In genomic region chr2:36101866-36102558, GRCm38 (mm10) we compare ENCODE assay signal across 10 mouse cellular contexts. TPM values are rescaled to one million over a fixed set of nuclear protein-coding genes. Genes with fewer than 3 reads are reported as not detected.
DNase-seq lines count a peak whose midpoint lies in the region; ATAC-seq lines count a peak whose summit lies in the region.
"Had no signal": no experiment of that assay in that cellular context is flagged by ENCODE, and none has a peak within 500 bp of the region (broad histone marks: within the 10 kb centered on the region; RNA-seq: fewer than 3 reads in every experiment).

No protein-coding gene starts in this region.

- peak overlapping the region; percentile 77 for H3K4me2 ChIP-seq in lung, embryonic 16.5 days (ENCODE audit: low read depth, low read length)
- peak overlapping the region; percentile 24 for H3K4me2 ChIP-seq in limb, embryonic 11.5 days (ENCODE audit: low read depth, severe bottlenecking)
- peak overlapping the region; percentile 82 for H3K4me2 ChIP-seq in stomach, embryonic 15.5 days

- H3K4me1 ChIP-seq in lung, embryonic 16.5 days (replicated peaks; ENCODE audit: control insufficient read depth, insufficient read depth, low read length): peaks cover 25% of the 10 kb centered on the region
- peaks cover 25% of the 10 kb centered on the region for H3K4me1 ChIP-seq in limb, embryonic 11.5 days (ENCODE audit: control insufficient read depth, insufficient read depth, low read length)
- H3K4me1 ChIP-seq in stomach, embryonic 15.5 days: peaks cover 29% of the 10 kb centered on the region

- H3K4me3 ChIP-seq in lung, embryonic 16.5 days (ENCODE audit: low read length): peak overlapping the region; percentile 56
- H3K4me3 ChIP-seq in limb, embryonic 11.5 days (ENCODE audit: low read depth, low read length): no peak overlapping the region
- peak overlapping the region; percentile 19; the same call in 1 of the 2 replicates for H3K4me3 ChIP-seq in stomach, embryonic 15.5 days (replicated peaks)

- H3K9ac ChIP-seq in lung, embryonic 16.5 days (ENCODE audit: low read length): no peak overlapping the region
- H3K9ac ChIP-seq in limb, embryonic 11.5 days (ENCODE audit: low read length): 0 out of 2 replicates have a peak overlapping the region, but pooled peaks have one; percentile 17
- no peak overlapping the region for H3K9ac ChIP-seq in stomach, embryonic 15.5 days

- 7% methylated on average over 28 of the region's 28 CpGs for WGBS in lung, embryonic 16.5 days
- WGBS in limb, embryonic 11.5 days: 2% methylated on average over 28 of the region's 28 CpGs
- 8% methylated on average over 28 of the region's 28 CpGs for WGBS in stomach, embryonic 15.5 days

- no peaks in the 10 kb centered on the region for H3K9me3 ChIP-seq in lung, embryonic 16.5 days (ENCODE audit: control insufficient read depth, low read length)
- no peaks in the 10 kb centered on the region for H3K9me3 ChIP-seq in limb, embryonic 11.5 days (ENCODE audit: control insufficient read depth, low read length)
- H3K9me3 ChIP-seq in stomach, embryonic 15.5 days: no peaks in the 10 kb centered on the region

- peaks cover 90% of the 10 kb centered on the region for H3K27me3 ChIP-seq in lung, embryonic 16.5 days (ENCODE audit: control insufficient read depth, insufficient read depth, low read depth, low read length)
- peaks cover 91% of the 10 kb centered on the region for H3K27me3 ChIP-seq in limb, embryonic 11.5 days (ENCODE audit: control insufficient read depth, insufficient read depth, low read length)
- H3K27me3 ChIP-seq in stomach, embryonic 15.5 days (replicated peaks): peaks cover 98% of the 10 kb centered on the region

- H3K36me3 ChIP-seq in lung, embryonic 16.5 days (ENCODE audit: control insufficient read depth, insufficient read depth, low read length): no peaks in the 10 kb centered on the region
- no peaks in the 10 kb centered on the region for H3K36me3 ChIP-seq in limb, embryonic 11.5 days (ENCODE audit: control insufficient read depth, insufficient read depth, low read length)
- no peaks in the 10 kb centered on the region for H3K36me3 ChIP-seq in stomach, embryonic 15.5 days

- no peak overlapping the region for H3K27ac ChIP-seq in lung, embryonic 16.5 days (ENCODE audit: low read length)
- no peak overlapping the region for H3K27ac ChIP-seq in limb, embryonic 11.5 days (replicated peaks; ENCODE audit: low read depth, low read length)
- no peak overlapping the region for H3K27ac ChIP-seq in stomach, embryonic 15.5 days

- DNase-seq in CD4-positive, CD25-positive, alpha-beta regulatory T cell, adult 2 months (ENCODE audit: low read depth, low spot score): peak; percentile 9
- no peak for DNase-seq in lung, postnatal 36 days
- DNase-seq in limb, embryonic 11.5 days (ENCODE audit: low spot score): peak; percentile 72
- DNase-seq in T-cell, adult 2 months (ENCODE audit: low spot score): no peak
- DNase-seq in cerebellum, adult 8-10 months: no peak
- DNase-seq: kidney, postnatal 14 days; right cerebral cortex, postnatal 4 days had no signal

- ATAC-seq in CD4-positive, CD25-positive, alpha-beta regulatory T cell, adult 4 months: no peak
- no peak for ATAC-seq in lung, embryonic 16.5 days (ENCODE audit: low read depth)
- no peak for ATAC-seq in limb, embryonic 11.5 days (ENCODE audit: insufficient number of reproducible peaks, low FRiP score, low TSS enrichment, low read depth)
- ATAC-seq in stomach, embryonic 15.5 days (ENCODE audit: insufficient read depth, low FRiP score, low read depth): no peak

RNA-seq across cellular contexts. Expression of gene Lhx6, which starts 3.2 kb away (rescaled TPM):
- not detected for polyA plus RNA-seq in CD4-positive, CD25-positive, alpha-beta regulatory T cell, adult 4 months (2017; shearing (Covaris generic))
- polyA plus RNA-seq in lung, embryonic 16.5 days (2015; fragmentation: Nextera tagmentation; extraction: Ambion mirVana): 4.7 and 4.9 TPM in 2 replicates
- polyA plus RNA-seq in limb, embryonic 11.5 days (2014; fragmentation: Nextera tagmentation; extraction: Ambion mirVana): 0.62 and 0.83 TPM in 2 replicates
- 1.2 and 1.8 TPM in 2 replicates for polyA plus RNA-seq in stomach, embryonic 15.5 days (2015; fragmentation: Nextera tagmentation; extraction: Ambion mirVana)

RNA-seq across cellular contexts. Expression of gene Mrrf, which starts 34.2 kb away (rescaled TPM):
- polyA plus RNA-seq in CD4-positive, CD25-positive, alpha-beta regulatory T cell, adult 4 months (2017; shearing (Covaris generic)): 10 to 100 TPM; 11.5 to 14.9 TPM
- polyA plus RNA-seq in lung, embryonic 16.5 days (2015; fragmentation: Nextera tagmentation; extraction: Ambion mirVana): 30.3 TPM in 2 replicates
- polyA plus RNA-seq in limb, embryonic 11.5 days (2014; fragmentation: Nextera tagmentation; extraction: Ambion mirVana): 26.5 and 31.1 TPM in 2 replicates
- polyA plus RNA-seq in stomach, embryonic 15.5 days (2015; fragmentation: Nextera tagmentation; extraction: Ambion mirVana): 27.4 and 30.7 TPM in 2 replicates

RNA-seq across cellular contexts. Expression of gene Rbm18, which starts 34.6 kb away (rescaled TPM):
- 10 to 100 TPM; 50.5 to 61.5 TPM for polyA plus RNA-seq in CD4-positive, CD25-positive, alpha-beta regulatory T cell, adult 4 months (2017; shearing (Covaris generic))
- 73.5 and 75.4 TPM in 2 replicates for polyA plus RNA-seq in lung, embryonic 16.5 days (2015; fragmentation: Nextera tagmentation; extraction: Ambion mirVana)
- polyA plus RNA-seq in limb, embryonic 11.5 days (2014; fragmentation: Nextera tagmentation; extraction: Ambion mirVana): 88.5 and 92.6 TPM in 2 replicates
- polyA plus RNA-seq in stomach, embryonic 15.5 days (2015; fragmentation: Nextera tagmentation; extraction: Ambion mirVana): 54.9 and 60.1 TPM in 2 replicates

RNA-seq across cellular contexts. Expression of gene Morn5, which starts 52.8 kb away (rescaled TPM):
- not detected for polyA plus RNA-seq in CD4-positive, CD25-positive, alpha-beta regulatory T cell, adult 4 months (2017; shearing (Covaris generic))
- polyA plus RNA-seq in lung, embryonic 16.5 days (2015; fragmentation: Nextera tagmentation; extraction: Ambion mirVana): 9.6 and 11.1 TPM in 2 replicates
- polyA plus RNA-seq in limb, embryonic 11.5 days (2014; fragmentation: Nextera tagmentation; extraction: Ambion mirVana): not detected in 2 replicates
- 0.26 TPM in 1 of 2 replicates, not detected in the other for polyA plus RNA-seq in stomach, embryonic 15.5 days (2015; fragmentation: Nextera tagmentation; extraction: Ambion mirVana)

RNA-seq across cellular contexts. Expression of gene Ndufa8, which starts 52.8 kb away (rescaled TPM):
- polyA plus RNA-seq in CD4-positive, CD25-positive, alpha-beta regulatory T cell, adult 4 months (2017; shearing (Covaris generic)): 100 to 1,000 TPM; 177 to 185 TPM
- 239 and 249 TPM in 2 replicates for polyA plus RNA-seq in lung, embryonic 16.5 days (2015; fragmentation: Nextera tagmentation; extraction: Ambion mirVana)
- polyA plus RNA-seq in limb, embryonic 11.5 days (2014; fragmentation: Nextera tagmentation; extraction: Ambion mirVana): 195 and 196 TPM in 2 replicates
- 247 and 252 TPM in 2 replicates for polyA plus RNA-seq in stomach, embryonic 15.5 days (2015; fragmentation: Nextera tagmentation; extraction: Ambion mirVana)

Comparison
In these comparisons a context has a peak if more than half of its experiments do, and no peak if none do; other contexts are left out.
1. DNase-seq: peak in CD4-positive, CD25-positive, alpha-beta regulatory T cell, adult 2 months (single experiment) and limb, embryonic 11.5 days (single experiment); none in lung, postnatal 36 days (single experiment), T-cell, adult 2 months (single experiment) and cerebellum, adult 8-10 months (single experiment).
2. H3K4me2 ChIP-seq: peak in every context shown above with its lines; median percentile 82 in stomach, embryonic 15.5 days; 77 in lung, embryonic 16.5 days; 24 in limb, embryonic 11.5 days.